Mouse (Mus musculus) intestine, postnatal 0 days (tissue): ENCODE results near the gene Mgat4c. TPM values are rescaled to one million over a fixed set of nuclear protein-coding genes. Genes with fewer than 3 reads are reported as not detected.

Experiments
- ATAC-seq: fragments of 200-750 bp; cut with Nextera tagmentation; 2 replicates; pipeline ENCODE4 v1.8.0; 2017; ENCODE audit warnings: mild to moderate bottlenecking, moderate TSS enrichment, moderate library complexity
- H3K27ac ChIP-seq: fragments of 300-500 bp; sonication (generic); 2 replicates; pipeline ENCODE4 v1.5.1; 2014; ENCODE audit warnings: mild to moderate bottlenecking, low read depth, low read length, moderate library complexity
- H3K27me3 ChIP-seq: fragments of 300-500 bp; sonication (generic); replicated peaks from 2 replicates; pipeline ENCODE4 v1.6.1; 2014; ENCODE audit warnings: low read length, mixed read lengths; ENCODE audit not compliant: control insufficient read depth, insufficient read depth
- H3K36me3 ChIP-seq: fragments of 300-500 bp; sonication (generic); 2 replicates; pipeline ENCODE4 v1.6.1; 2014; ENCODE audit warnings: mild to moderate bottlenecking, moderate library complexity; ENCODE audit not compliant: control insufficient read depth, insufficient read depth
- H3K4me1 ChIP-seq: fragments of 300-500 bp; sonication (generic); replicated peaks from 2 replicates; pipeline ENCODE4 v1.6.1; 2014; ENCODE audit warnings: antibody characterized with exemption, low read length, mixed read lengths; ENCODE audit not compliant: control insufficient read depth, insufficient read depth
- H3K4me2 ChIP-seq: fragments of 300-500 bp; sonication (generic); replicated peaks from 2 replicates; pipeline ENCODE4 v1.6.1; 2014; ENCODE audit warnings: low read depth, mild to moderate bottlenecking, moderate library complexity
- H3K4me3 ChIP-seq: fragments of 300-500 bp; sonication (generic); 2 replicates; pipeline ENCODE4 v1.5.1; 2014; ENCODE audit warnings: low read depth, low read length
- H3K9ac ChIP-seq: fragments of 300-500 bp; sonication (generic); 2 replicates; pipeline ENCODE4 v1.6.1; 2014; ENCODE audit warnings: mild to moderate bottlenecking, low read depth, low read length
- H3K9me3 ChIP-seq: fragments of 300-500 bp; sonication (generic); 2 replicates; pipeline ENCODE4 v1.6.1; 2016; ENCODE audit warnings: mixed run types; ENCODE audit not compliant: control insufficient read depth
- CTCF ChIP-seq: sonication (generic); IDR thresholded peaks from 2 replicates; pipeline ENCODE4 v1.5.1; 2016; ENCODE audit warnings: low read depth, mild to moderate bottlenecking, control low read depth, antibody characterized with exemption, moderate library complexity
- WGBS: fragments of 180-500 bp; shearing (Covaris S2); extraction: QIAGEN DNeasy Blood & Tissue Kit; methylation state at CpG from one replicate; pipeline ENCODE4 v1.1.7; 2014; 5-methylcytosine and 5-hydroxymethylcytosine counted together
- polyA plus RNA-seq: library from polyadenylated mRNA; unstranded; fragments of >200 nt; fragmentation: Nextera tagmentation; extraction: Ambion mirVana; gene quantifications from 2 replicates; pipeline ENCODE4 v1.2.1, GENCODE M21; 2015

The Mgat4c gene
- polyA plus RNA-seq, 1 experiment from 2014 or later: 42.5 TPM

DNA sequence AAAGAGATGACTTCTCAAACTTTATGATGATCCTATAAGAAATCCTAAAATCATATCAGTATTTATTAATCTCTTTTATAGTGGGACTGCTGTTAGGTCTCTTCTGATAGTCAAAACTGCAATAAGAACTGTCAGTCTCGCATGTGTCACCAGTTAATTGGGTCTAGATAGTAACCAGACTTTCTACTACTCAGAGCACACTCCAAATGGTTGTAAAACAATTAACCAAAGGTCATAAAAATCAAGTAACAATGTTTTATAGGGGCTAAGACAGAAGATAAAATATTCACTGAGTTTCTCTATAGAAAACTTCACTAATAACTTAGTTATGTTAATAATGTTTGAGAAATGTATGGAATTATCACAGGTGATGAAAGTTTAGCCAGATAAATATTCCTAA is 208.6 kb downstream of the Mgat4c start:
- Histone ChIP-seq H3K27me3 (0 out of 2 replicates have a peak, but pooled peaks cover 3% of the 10 kb centered on the region), H3K4me3 (no peak overlapping the region), H3K36me3 (no peaks in the 10 kb centered on the region), H3K9me3 (no peaks in the 10 kb centered on the region), H3K9ac (no peak overlapping the region), H3K4me2 (no peak overlapping the region), H3K27ac (no peak overlapping the region), H3K4me1 (no peaks in the 10 kb centered on the region)
- WGBS: 16% methylated on average over 1 of the region's 1 CpGs
- no peak for TF ChIP-seq CTCF
- no peak for ATAC-seq

DNA sequence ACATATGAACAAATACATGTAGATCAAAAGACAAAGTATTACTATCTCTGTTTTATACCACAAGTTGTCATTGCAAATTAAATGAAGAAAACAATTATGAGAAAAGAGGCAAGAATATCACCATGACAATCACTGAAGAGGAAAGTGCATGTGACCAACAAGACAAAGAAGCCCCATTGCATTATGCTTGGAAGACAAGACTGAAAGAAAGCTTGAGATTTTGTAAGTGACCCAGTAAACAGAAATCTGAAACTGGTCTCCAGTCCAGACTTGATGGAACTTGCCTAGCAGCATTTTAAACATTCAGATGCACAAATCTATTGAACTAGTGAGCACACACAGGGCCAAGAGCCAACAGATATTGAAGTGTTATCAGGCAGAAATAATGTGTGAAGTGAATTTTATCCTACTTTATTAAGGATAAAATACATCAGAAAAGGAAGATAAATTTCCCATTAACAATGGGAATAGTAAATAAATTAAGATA is 236.1 kb downstream of the Mgat4c start:
- no peak for TF ChIP-seq CTCF
- H3K4me1 ChIP-seq: no peaks in the 10 kb centered on the region
- no peak for ATAC-seq
- H3K27ac ChIP-seq: no peak overlapping the region
- no peak overlapping the region for H3K9ac ChIP-seq
- no peak overlapping the region for H3K4me3 ChIP-seq
- H3K4me2 ChIP-seq: no peak overlapping the region
- H3K27me3 ChIP-seq: no peaks in the 10 kb centered on the region
- H3K9me3 ChIP-seq: no peaks in the 10 kb centered on the region
- no peaks in the 10 kb centered on the region for H3K36me3 ChIP-seq

DNA sequence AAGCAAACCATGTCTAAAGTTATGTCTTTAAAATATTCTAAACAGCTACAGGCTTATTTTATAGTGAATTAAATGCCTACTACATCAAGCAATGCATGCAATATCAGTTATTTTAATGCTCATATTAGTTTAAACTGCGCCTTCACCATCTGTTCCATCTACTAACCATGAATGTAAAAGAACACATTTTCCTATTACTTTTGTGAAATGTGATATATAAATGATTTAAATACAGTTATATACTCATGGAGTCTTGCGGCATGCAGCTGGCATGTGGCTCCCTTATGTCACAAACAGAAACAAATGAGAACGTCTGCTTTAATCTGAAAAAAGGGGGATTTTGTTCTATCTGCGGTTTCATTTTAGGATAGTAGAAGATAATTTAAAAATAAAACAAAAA is 316.3 kb downstream of the Mgat4c start:
- TF ChIP-seq CTCF: no peak
- WGBS: 87% methylated on average over 4 of the region's 4 CpGs
- no peaks in the 10 kb centered on the region for H3K4me1 ChIP-seq

DNA sequence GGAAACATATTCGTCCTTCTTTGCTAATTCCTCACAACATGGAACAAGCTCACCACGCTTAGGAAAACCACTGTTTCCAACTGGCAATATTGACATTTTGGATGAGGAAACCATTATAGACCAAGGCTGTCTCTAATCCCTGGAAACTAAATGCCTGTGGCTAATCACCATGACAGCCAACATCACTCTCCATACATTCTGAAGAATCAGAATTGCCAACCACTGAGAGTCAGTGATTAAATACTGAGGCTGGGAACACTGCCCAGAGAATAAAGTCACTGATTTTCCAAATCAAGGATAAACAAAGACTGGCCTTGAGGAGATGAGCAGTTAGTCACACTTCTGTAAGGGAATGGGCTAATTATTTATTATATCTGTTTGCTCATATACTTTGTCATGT is 361.2 kb downstream of the Mgat4c start:
- no peaks in the 10 kb centered on the region for H3K36me3 ChIP-seq
- no peaks in the 10 kb centered on the region for H3K4me1 ChIP-seq
- no peak overlapping the region for H3K4me3 ChIP-seq
- 69% methylated on average over 2 of the region's 2 CpGs for WGBS
- TF ChIP-seq CTCF: no peak
- H3K9me3 ChIP-seq: no peaks in the 10 kb centered on the region
- H3K27me3 ChIP-seq: no peaks in the 10 kb centered on the region
- H3K27ac ChIP-seq: no peak overlapping the region
- no peak overlapping the region for H3K9ac ChIP-seq
- H3K4me2 ChIP-seq: no peak overlapping the region
- no peak for ATAC-seq

More for the DNA sequence above, 316.3 kb downstream of the Mgat4c start:
- Histone ChIP-seq H3K4me2 (no peak overlapping the region), H3K36me3 (no peaks in the 10 kb centered on the region), H3K9me3 (no peaks in the 10 kb centered on the region), H3K4me3 (no peak overlapping the region), H3K27me3 (no peaks in the 10 kb centered on the region), H3K27ac (no peak overlapping the region), H3K9ac (no peak overlapping the region)
- no peak for ATAC-seq

DNA sequence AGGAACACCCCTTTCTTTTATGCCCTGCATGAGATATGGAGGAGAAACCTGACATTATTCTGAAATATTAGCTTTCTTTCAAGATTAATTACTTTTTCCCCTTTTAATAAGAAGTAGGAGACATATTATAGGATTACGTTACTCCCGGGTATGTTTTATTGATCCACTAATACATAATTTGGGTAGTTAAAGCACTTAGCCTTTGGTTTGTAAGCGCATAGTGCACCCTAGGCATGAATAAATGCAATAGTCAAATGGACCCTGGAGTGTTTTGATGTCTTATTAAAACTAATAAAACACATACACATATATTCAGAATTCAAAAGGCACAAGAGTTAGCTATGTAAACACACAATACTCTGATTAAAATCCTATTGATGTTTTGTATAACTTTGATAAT is 374.9 kb downstream of the Mgat4c start:
- no peaks in the 10 kb centered on the region for H3K27me3 ChIP-seq
- no peak overlapping the region for H3K27ac ChIP-seq
- no peak overlapping the region for H3K4me2 ChIP-seq
- H3K36me3 ChIP-seq: no peaks in the 10 kb centered on the region
- H3K9me3 ChIP-seq: no peaks in the 10 kb centered on the region
- no peak overlapping the region for H3K4me3 ChIP-seq
- 84% methylated on average over 3 of the region's 3 CpGs for WGBS
- TF ChIP-seq CTCF: no peak
- H3K4me1 ChIP-seq: no peaks in the 10 kb centered on the region
- ATAC-seq: no peak
- no peak overlapping the region for H3K9ac ChIP-seq

DNA sequence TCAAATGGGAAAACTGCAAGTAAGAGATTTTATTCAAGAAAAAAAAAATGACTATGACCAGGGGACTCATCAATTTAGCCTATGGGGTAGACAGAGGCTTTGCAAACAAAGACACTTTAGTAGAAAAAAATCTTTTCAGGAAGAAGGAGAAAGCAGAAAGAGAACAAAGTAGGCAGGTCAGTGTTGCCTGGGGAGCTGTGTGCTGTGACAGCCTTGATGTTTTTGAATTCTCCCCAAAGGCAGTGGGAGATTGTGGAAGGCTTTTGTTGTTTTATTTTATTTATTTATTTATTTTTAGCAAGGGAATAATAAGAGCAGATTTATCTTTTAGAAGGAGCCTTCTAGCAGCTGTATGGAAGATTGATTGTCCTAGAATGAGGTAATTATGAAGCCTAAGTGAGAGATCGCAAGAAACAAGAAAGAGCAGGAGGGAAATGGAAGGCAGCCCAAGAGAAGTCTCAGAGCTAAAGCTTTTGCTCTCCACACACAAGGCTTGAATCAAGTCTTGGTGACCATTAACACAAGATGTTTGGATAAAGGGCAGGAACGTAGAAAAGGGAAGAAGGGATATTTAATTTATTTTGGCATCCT is 375.8 kb downstream of the Mgat4c start:
- Histone ChIP-seq H3K4me3 (no peak overlapping the region), H3K9ac (no peak overlapping the region), H3K4me2 (no peak overlapping the region), H3K36me3 (no peaks in the 10 kb centered on the region), H3K9me3 (no peaks in the 10 kb centered on the region), H3K4me1 (no peaks in the 10 kb centered on the region), H3K27me3 (no peaks in the 10 kb centered on the region), H3K27ac (no peak overlapping the region)
- no peak for ATAC-seq
- TF ChIP-seq CTCF: no peak
- 38% methylated on average over 2 of the region's 2 CpGs for WGBS
